Mouse (Mus musculus) cortical plate, adult 2 months (tissue): ENCODE measurements around the gene Eddm3b.

ENCODE experiments used
- CTCF ChIP-seq: fragments of 200-500 bp; IDR thresholded peaks from 2 replicates; pipeline ENCODE4 v1.5.1; 2011; ENCODE audit warnings: mild to moderate bottlenecking, control low read depth, low read length; ENCODE audit not compliant: insufficient read depth; ENCODE audit errors: extremely low read depth
- POLR2A ChIP-seq: fragments of 200-500 bp; IDR thresholded peaks from 2 replicates; pipeline ENCODE4 v1.6.1; 2011; ENCODE audit warnings: mild to moderate bottlenecking, low read length, control low read depth; ENCODE audit not compliant: insufficient read depth; ENCODE audit errors: extremely low read depth

DNA sequence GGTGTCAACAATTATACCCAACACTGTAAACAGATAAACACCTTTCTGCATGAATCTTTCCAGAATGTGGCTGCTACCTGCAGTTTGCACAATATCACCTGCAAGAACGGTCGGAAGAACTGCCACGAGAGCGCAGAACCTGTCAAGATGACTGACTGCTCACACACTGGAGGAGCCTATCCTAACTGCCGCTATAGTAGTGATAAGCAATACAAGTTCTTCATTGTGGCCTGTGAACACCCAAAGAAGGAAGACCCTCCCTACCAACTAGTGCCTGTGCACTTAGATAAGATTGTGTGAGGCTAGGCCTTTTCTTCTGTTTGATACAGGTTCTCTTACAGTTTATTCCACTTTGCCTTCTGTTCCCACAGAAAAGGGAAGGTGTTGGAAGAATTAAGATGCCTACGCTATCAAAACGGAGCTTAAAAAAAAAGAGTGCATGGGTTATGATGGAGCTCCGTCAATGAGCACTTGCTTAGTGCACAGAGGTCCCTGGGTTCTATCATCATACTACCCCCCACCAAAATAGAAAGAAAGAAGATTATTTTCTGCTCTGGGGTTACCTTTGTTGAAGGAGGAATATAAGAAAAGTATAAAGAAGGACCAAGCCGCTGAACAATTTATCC is 16.2 kb downstream of the Eddm3b start:
- TF ChIP-seq CTCF, result no peak
- no peak for TF ChIP-seq POLR2A
